ENCODE assay signal across 7 mouse cellular contexts in the genomic region with DNA sequence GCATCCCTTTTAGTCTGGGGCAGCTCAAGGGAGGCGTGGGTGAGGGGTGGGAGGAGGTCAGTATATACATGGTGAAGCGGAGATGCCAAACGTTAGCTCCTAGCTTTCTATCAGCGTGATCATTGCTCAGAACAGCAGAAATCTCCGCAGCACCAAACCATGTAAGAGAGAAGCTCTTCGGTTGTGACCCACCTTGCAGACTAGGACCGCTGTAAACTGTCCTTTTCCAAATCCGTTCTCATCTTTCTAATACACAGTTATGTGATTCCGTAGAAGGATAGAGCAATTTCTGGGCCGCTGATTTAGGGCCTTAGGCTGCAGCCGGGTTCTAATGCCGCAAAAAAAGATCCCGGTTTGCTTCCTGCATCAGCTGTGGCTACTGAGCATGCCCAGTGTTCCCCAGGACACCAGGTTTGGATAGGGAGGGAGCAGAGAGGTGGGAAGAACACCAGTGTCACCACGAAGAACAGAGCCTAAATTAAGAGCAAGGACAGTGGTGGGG. TPM values are rescaled to one million over a fixed set of nuclear protein-coding genes. Genes with fewer than 3 reads are reported as not detected.
A peak's percentile ranks its signal among the peaks of the same experiment; 100 is the strongest.
DNase-seq lines count a peak whose midpoint lies in the region; ATAC-seq lines count a peak whose summit lies in the region.

No protein-coding gene starts in this region.

- peak overlapping the region; percentile 58 for H3K4me2 ChIP-seq in embryonic facial prominence, embryonic 15.5 days (replicated peaks)
- peak overlapping the region; percentile 63 for H3K4me2 ChIP-seq in intestine, embryonic 15.5 days (replicated peaks)
- H3K4me2 ChIP-seq in liver, embryonic 13.5 days, result peak overlapping the region; percentile 42

- no peaks in the 10 kb centered on the region for H3K27me3 ChIP-seq in embryonic facial prominence, embryonic 15.5 days
- no peaks in the 10 kb centered on the region for H3K27me3 ChIP-seq in intestine, embryonic 15.5 days (replicated peaks)
- peaks cover 19% of the 10 kb centered on the region for H3K27me3 ChIP-seq in liver, embryonic 13.5 days

- H3K36me3 ChIP-seq in embryonic facial prominence, embryonic 15.5 days, result no peaks in the 10 kb centered on the region
- H3K36me3 ChIP-seq in intestine, embryonic 15.5 days, result no peaks in the 10 kb centered on the region
- H3K36me3 ChIP-seq in liver, embryonic 13.5 days, result no peaks in the 10 kb centered on the region

- H3K4me1 ChIP-seq in embryonic facial prominence, embryonic 15.5 days, result peaks cover 8% of the 10 kb centered on the region; the same call in 1 of the 2 replicates
- no peaks in the 10 kb centered on the region for H3K4me1 ChIP-seq in intestine, embryonic 15.5 days (replicated peaks)
- H3K4me1 ChIP-seq in liver, embryonic 13.5 days (replicated peaks), result no peaks in the 10 kb centered on the region

- no peaks in the 10 kb centered on the region for H3K9me3 ChIP-seq in embryonic facial prominence, embryonic 15.5 days (replicated peaks)
- H3K9me3 ChIP-seq in intestine, embryonic 15.5 days, result no peaks in the 10 kb centered on the region
- no peaks in the 10 kb centered on the region for H3K9me3 ChIP-seq in liver, embryonic 13.5 days (replicated peaks)

- peak overlapping the region; percentile 46 for H3K4me3 ChIP-seq in embryonic facial prominence, embryonic 15.5 days (replicated peaks)
- peak overlapping the region; percentile 40 for H3K4me3 ChIP-seq in intestine, embryonic 15.5 days (replicated peaks)
- peak overlapping the region; percentile 25 for H3K4me3 ChIP-seq in liver, embryonic 13.5 days (replicated peaks)

- H3K27ac ChIP-seq in embryonic facial prominence, embryonic 15.5 days (replicated peaks), result no peak overlapping the region
- H3K27ac ChIP-seq in intestine, embryonic 15.5 days, result no peak overlapping the region
- no peak overlapping the region for H3K27ac ChIP-seq in liver, embryonic 13.5 days

- WGBS in embryonic facial prominence, embryonic 15.5 days, result under 1% methylated on average over 14 of the region's 14 CpGs
- WGBS in intestine, embryonic 15.5 days, result 2% methylated on average over 14 of the region's 14 CpGs
- 4% methylated on average over 14 of the region's 14 CpGs for WGBS in liver, embryonic 13.5 days (ENCODE audit: insufficient replicate concordance)

- peak; percentile 40 for DNase-seq in R1 (ENCODE audit: low read depth, low spot score)
- DNase-seq in adrenal gland, postnatal 25 days, result peak; percentile 48
- no peak for DNase-seq in liver, embryonic 13.5 days
- DNase-seq in right cerebral cortex, postnatal 14 days, result peak; percentile 61
- no peak for DNase-seq in urinary bladder, postnatal 4 days (ENCODE audit: low spot score in 2 of 2)

- ATAC-seq in embryonic facial prominence, embryonic 15.5 days (ENCODE audit: insufficient number of reproducible peaks, low FRiP score, low TSS enrichment, low read depth), result no peak
- peak; percentile 67 for ATAC-seq in intestine, embryonic 15.5 days
- ATAC-seq in liver, embryonic 13.5 days (ENCODE audit: low read depth), result no peak

- H3K9ac ChIP-seq in embryonic facial prominence, embryonic 15.5 days, result no peak overlapping the region; the same call in 1 of the 2 replicates
- H3K9ac ChIP-seq in intestine, embryonic 15.5 days, result peak overlapping the region; percentile 23; the same call in 1 of the 2 replicates
- no peak overlapping the region for H3K9ac ChIP-seq in liver, embryonic 13.5 days

RNA-seq across cellular contexts. Expression of gene Slc4a10, which starts 1.3 kb away (rescaled TPM):
- 1.5 and 3.9 TPM in 2 replicates for total RNA-seq in adrenal gland, postnatal 25 days (2021)
- 0.13 and 0.57 TPM in 2 replicates for polyA plus RNA-seq in embryonic facial prominence, embryonic 15.5 days (2015; fragmentation: Nextera tagmentation; extraction: Ambion mirVana)
- polyA plus RNA-seq in intestine, embryonic 15.5 days (2015; fragmentation: Nextera tagmentation; extraction: Ambion mirVana), result 0.86 and 1.1 TPM in 2 replicates
- 0.02 and 0.03 TPM in 2 replicates for polyA plus RNA-seq in liver, embryonic 13.5 days (2015; fragmentation: Nextera tagmentation; extraction: Ambion mirVana)

Comparison
In these comparisons a context has a peak if more than half of its experiments do, and no peak if none do; other contexts are left out.
1. DNase-seq: peak in R1 (single experiment), adrenal gland, postnatal 25 days (single experiment) and right cerebral cortex, postnatal 14 days (single experiment); none in liver, embryonic 13.5 days (single experiment) and urinary bladder, postnatal 4 days (0 of 2).
2. Peak in every context shown above with its lines, with median percentiles within 50 percentile points of each other: H3K4me2 ChIP-seq and H3K4me3 ChIP-seq.